Mouse (Mus musculus) T-cell, adult 66 days (primary cell): Measurements from ENCODE around the gene Mroh2a. TPM values are rescaled to one million over a fixed set of nuclear protein-coding genes. Genes with fewer than 3 reads are reported as not detected.

ENCODE experiments used
- total RNA-seq, 2 experiments: library from RNA; stranded (reverse); gene quantifications; 3 replicates in 1 of 2; 4 replicates in 1 of 2; pipeline ENCODE4 v1.2.4; 2023

Mroh2a gene
- under 1 TPM in 1 of 2 experiments, not detected in 1; 0.12 TPM for total RNA-seq

DNA sequence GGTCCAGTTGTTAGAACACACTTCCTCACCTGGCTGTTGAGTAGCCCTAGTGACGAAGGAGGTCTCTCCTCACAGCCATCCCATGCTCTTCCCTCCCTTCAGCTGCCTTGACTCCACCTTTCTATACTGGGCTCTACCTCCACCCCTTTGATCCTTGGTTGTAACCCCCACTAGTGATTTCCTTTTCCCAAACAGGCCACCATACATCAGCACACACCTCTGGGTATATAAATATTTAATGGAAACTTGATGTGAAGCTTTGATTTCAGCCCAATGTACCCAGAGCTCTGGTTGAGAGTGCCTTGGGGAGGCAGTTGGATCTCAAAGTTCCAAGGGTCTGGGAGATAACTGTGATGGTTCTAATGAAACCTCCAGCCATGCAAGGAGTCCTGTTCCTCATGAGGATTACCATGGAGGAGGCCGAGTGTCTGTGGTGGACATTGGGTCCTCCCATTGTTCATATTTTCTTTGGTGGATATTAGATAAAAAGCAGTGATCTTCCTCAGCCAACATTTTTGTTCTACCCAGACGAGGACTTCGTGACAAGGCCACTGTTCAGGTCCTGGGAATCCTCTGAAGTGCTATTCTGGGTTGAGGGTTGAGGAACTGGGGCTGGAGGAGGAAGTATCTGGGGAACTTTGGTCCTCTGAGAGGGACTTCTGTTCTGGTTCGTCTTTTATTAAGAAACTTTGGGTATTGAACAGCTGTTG is at the start of gene Mroh2a:
Mroh2a (plus strand) TSS at position 317 of the 710 bp plus-strand sequence.

DNA sequence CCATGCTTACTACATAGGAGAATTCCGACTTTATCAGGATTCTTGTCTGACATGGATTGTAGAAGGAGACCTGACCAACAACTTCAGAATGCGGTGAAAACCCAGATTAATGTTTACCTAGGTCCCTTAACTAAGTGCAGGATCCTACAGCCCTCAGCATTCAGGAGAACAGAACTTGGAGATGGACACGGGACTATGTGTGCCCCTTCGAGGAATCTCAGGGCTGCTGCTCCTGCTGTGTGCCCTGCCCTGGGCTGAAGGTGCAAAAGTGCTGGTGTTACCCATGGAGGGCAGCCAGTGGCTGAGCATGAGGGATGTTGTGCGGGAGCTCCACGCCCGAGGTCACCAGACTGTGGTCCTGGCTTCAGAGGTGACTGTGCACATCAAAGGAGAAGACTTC is 26.3 kb upstream of the Mroh2a start, which contains the start of gene Ugt1a2:
Ugt1a2 (plus strand) TSS at position 146 of the 400 bp plus-strand sequence.

DNA sequence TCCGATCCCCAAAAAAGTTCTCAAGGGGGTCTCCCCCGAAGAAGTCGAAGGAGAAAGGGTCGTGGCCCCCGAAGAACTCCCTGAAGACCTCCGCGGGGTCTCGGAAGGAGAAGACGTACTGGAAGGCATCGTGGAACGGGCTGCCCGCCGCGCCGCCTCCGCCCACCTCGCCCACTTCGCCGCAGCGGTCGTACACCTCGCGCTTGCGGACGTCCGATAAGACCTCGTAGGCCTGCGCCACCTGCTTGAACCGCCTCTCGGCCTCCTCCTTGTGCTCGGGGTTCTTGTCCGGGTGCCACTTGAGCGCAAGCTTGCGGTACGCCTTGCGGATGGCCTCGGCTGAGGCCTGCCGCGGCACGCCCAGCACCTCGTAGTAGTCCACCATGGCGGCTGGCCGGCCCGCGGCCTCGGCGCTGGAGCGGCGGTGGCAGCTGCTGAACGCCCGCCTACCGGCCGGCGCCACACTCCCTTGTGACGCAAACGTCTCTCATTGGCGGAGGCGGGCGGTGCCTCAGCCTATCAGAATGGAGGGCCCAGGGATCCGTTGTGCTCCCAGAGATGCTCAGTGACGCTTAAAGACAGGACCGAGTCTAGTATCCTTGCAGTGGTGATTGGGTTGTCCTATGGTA is 21.4 kb upstream of the Mroh2a start, which contains the start of gene Dnajb3:
Dnajb3 (minus strand) TSS at position 489 of the 629 bp plus-strand sequence.

DNA sequence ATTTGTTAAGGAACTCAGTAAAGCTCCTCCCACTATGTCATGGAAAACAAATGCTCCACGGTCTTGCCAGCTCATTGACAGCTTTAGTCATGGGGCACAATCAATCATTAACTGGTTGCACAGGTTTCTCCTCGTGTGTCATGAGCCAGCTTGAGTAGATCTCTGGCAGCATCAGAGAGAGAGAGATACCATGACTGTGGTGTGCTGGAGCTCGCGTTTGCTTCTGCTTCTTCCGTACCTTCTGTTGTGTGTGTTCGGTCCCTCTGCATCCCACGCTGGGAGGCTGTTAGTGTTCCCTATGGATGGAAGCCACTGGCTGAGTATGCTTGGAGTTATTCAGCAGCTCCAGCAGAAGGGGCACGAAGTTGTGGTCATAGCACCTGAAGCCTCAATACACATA is 15.0 kb upstream of the Mroh2a start, which contains the start of gene Ugt1a1:
Ugt1a1 (plus strand) TSS at position 148 of the 400 bp plus-strand sequence.

DNA sequence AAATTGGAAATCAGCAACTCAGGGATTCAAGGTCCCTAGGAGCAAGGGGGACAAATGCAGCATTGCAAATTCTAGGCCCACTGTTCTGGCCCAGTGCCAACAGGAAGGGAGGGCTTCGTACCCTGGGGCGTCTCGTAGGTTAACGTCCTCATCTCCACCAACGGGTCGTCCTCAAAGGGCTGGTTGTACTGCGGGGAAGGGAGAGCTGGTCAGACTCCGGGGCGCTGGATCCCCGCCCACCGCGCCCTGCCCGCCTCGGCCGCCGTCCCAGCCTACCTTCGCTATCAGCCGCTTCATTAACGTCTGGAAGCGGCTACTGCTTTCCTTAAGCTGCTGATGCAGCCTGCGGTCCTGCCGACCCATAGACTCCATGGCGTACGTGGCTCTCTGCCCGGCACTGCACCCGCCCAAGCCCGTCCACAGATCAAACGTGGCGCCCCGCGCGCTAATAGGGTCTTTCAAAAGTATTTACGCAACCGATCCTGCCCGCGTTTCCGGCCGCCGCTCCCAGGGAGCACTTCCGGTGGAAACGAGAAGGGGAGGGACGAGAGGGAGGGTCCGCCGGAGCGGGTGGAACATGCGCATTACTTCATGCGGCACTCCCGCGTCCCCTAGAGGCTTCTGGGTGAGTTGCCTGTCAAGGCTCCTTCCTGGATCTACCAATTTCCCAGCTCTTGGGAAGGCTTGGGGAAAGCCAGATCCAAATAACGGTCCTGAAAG is 50.5 kb downstream of the Mroh2a start, which contains the start of the genes Hjurp and Trpm8:
Hjurp (minus strand) TSS at position 536 of the 720 bp plus-strand sequence.
Trpm8 (plus strand) TSS at position 564 of the 720 bp plus-strand sequence.

Other genes starting within 250 kb of the Mroh2a start
- gene Usp40, start 218.4 kb upstream of the Mroh2a start, total RNA-seq, result 10 to 100 TPM; 21.5 to 21.7 TPM
- gene Ugt1a10, start 171.6 kb upstream of the Mroh2a start, total RNA-seq, result not detected
- gene Ugt1a9, start 156.2 kb upstream of the Mroh2a start, total RNA-seq, result not detected
- not detected for gene Ugt1a8, start 139.2 kb upstream of the Mroh2a start, total RNA-seq
- under 1 TPM; 0.33 to 0.52 TPM for gene Ugt1a7c, start 131.9 kb upstream of the Mroh2a start, total RNA-seq
- gene Ugt1a6b, start 123.7 kb upstream of the Mroh2a start, total RNA-seq, result not detected
- not detected for gene Ugt1a6a, start 92.2 kb upstream of the Mroh2a start, total RNA-seq
- gene Ugt1a5, start 61.0 kb upstream of the Mroh2a start, total RNA-seq, result not detected
- gene Ugt1a2, start 26.4 kb upstream of the Mroh2a start, total RNA-seq, result not detected
- gene Dnajb3, start 21.2 kb upstream of the Mroh2a start, total RNA-seq, result 1 to 10 TPM in 1 of 2 experiments, not detected in 1; 1.1 TPM
- gene Ugt1a1, start 15.0 kb upstream of the Mroh2a start, total RNA-seq, result not detected
- 100 to 1,000 TPM; 175 to 196 TPM for gene Hjurp, start 50.6 kb downstream of the Mroh2a start, total RNA-seq
- gene Trpm8, start 50.7 kb downstream of the Mroh2a start, total RNA-seq, result not detected
- gene Spp2, start 180.0 kb downstream of the Mroh2a start, total RNA-seq, result not detected